Mouse (Mus musculus) brain, adult 2 months (tissue): ENCODE measurements around the gene Slc36a3.
"Not testable (repeated sequence)": the region's sequence is repeated elsewhere in the genome, so short reads cannot be mapped to it uniquely, and the experiment has no call there.

Experiments used
- DNase-seq: peaks from one replicate; pipeline ENCODE4 v3.0.0; 2011; ENCODE audit warnings: low read depth, low spot score

The Slc36a3 gene

GRCm38 (mm10) chr11:55106636-55107035 lies 44.9 kb downstream of the Slc36a3 start:
- DNase-seq = no peak

GRCm38 (mm10) chr11:55105389-55105788 lies 46.1 kb downstream of the Slc36a3 start:
- DNase-seq = no peak

GRCm38 (mm10) chr11:55103229-55103628 lies 48.3 kb downstream of the Slc36a3 start:
- no peak for DNase-seq

- DNase-seq = no peak
These were observed 49.5 kb downstream of the Slc36a3 start for GRCm38 (mm10) chr11:55102015-55102414.

GRCm38 (mm10) chr11:55099868-55100267 lies 51.6 kb downstream of the Slc36a3 start:
- no peak for DNase-seq

- DNase-seq = no peak
These were observed 52.3 kb downstream of the Slc36a3 start for GRCm38 (mm10) chr11:55099019-55099771.

- DNase-seq = no peak
These were observed 53.2 kb downstream of the Slc36a3 start for GRCm38 (mm10) chr11:55098189-55098915.

- DNase-seq = peak; percentile 100
These were observed 53.9 kb downstream of the Slc36a3 start, which contains the start of gene Gm2a for GRCm38 (mm10) chr11:55097463-55098188. Gene Gm2a, plus strand, starts transcription at chr11:55098115.

- no peak for DNase-seq
These were observed 54.6 kb downstream of the Slc36a3 start for GRCm38 (mm10) chr11:55096731-55097462.

GRCm38 (mm10) chr11:55096296-55096695 lies 55.2 kb downstream of the Slc36a3 start:
- not testable (repeated sequence) for DNase-seq

- no peak for DNase-seq
These were observed 58.4 kb downstream of the Slc36a3 start for GRCm38 (mm10) chr11:55093096-55093495.

GRCm38 (mm10) chr11:55089892-55090291 lies 61.6 kb downstream of the Slc36a3 start:
- no peak for DNase-seq

- DNase-seq = peak; percentile 82
These were observed 64.5 kb downstream of the Slc36a3 start for GRCm38 (mm10) chr11:55087006-55087405.

- no peak for DNase-seq
These were observed 66.1 kb downstream of the Slc36a3 start for GRCm38 (mm10) chr11:55085396-55085795.

GRCm38 (mm10) chr11:55084629-55085028 lies 66.9 kb downstream of the Slc36a3 start:
- no peak for DNase-seq

- DNase-seq = no peak
These were observed 70.3 kb downstream of the Slc36a3 start for GRCm38 (mm10) chr11:55081206-55081605.

- DNase-seq = peak; percentile 17
These were observed 72.3 kb downstream of the Slc36a3 start for GRCm38 (mm10) chr11:55079180-55079579.

- DNase-seq = no peak
These were observed 73.0 kb downstream of the Slc36a3 start for GRCm38 (mm10) chr11:55078502-55078901.

GRCm38 (mm10) chr11:55077331-55078231 lies 73.9 kb downstream of the Slc36a3 start, which contains the start of gene Ccdc69:
Gene Ccdc69, minus strand, starts transcription at chr11:55078131.
- peak; percentile 84 for DNase-seq

GRCm38 (mm10) chr11:55076234-55076633 lies 75.3 kb downstream of the Slc36a3 start:
- no peak for DNase-seq
